Mouse (Mus musculus): ENCODE data around the gene Olfr319. TPM values are rescaled to one million over a fixed set of nuclear protein-coding genes. Genes with fewer than 3 reads are reported as not detected.
"Not testable (repeated sequence)": the region's sequence is repeated elsewhere in the genome, so short reads cannot be mapped to it uniquely, and the experiment has no call there.

The Olfr319 gene
- total RNA-seq (2021), result not detected

DNA sequence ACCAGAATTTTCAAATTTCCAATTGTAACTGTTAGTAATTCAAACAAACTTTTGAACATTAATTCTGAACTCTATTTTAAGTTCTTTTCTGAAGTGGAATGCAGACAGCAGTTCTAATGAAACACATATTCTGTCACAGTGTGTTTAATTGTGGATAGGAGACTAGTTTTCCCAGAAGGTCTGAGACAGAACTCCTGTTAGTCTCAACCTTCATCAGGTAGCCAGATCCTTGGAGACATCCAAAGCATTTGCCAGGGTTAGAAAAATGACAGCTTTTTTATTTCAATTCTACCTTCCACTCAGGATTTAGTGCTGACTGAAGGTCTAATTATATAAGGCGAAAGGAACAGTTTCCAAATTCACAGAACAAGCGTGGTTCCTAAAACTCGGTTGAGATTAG is at the start of gene Olfr319:
Olfr319 (plus strand) TSS at position 301 of the 400 bp plus-strand sequence.
- intact Hi-C loops (cut with DNase I), result no loop called here
- no peak for DNase-seq (ENCODE audit: low spot score in 2 of 2)

DNA sequence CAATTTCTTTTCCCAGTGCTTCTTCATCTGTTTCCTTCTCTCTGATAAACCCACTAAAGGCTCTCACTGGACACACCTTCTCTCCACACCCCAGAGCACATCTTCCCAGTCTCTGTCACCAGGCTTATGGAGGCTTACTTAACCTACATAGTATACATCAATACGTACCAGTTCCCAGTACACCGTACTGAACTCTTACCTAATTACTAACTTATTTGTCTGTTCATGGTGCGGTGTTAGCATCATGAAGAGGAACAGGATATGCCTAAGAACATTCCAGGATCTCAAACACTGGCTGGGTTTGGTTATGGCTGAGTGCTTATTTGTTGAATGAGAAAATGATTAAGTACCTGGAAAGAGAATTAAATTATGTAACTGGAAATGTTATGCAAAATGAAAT is 43.8 kb upstream of the Olfr319 start:
- intact Hi-C loops (cut with DNase I), result no loop called here
- no peak for DNase-seq (ENCODE audit: low spot score in 2 of 2)

DNA sequence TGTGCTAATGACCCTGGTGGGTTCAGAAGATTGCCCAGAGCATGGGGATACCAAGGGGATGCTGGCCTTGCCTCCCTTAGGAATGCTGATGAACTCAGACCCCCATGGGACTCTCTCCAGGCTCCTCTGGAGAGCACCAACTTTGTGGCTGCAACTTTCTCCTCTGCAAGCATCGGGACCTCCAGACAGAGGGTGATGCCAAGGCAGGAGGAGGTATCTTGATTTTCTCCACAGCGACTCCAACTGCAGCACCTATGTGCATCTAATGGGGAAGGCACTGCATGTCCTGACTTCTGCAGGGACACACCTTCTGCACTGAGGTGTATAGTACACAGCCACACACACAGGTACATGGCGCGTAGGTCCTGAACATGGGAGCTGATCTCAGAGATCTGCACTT is 40.4 kb upstream of the Olfr319 start, which contains the start of gene Olfr322:
Olfr322 (plus strand) TSS at position 187 of the 400 bp plus-strand sequence.
- intact Hi-C loops (cut with DNase I), result no loop called here

DNA sequence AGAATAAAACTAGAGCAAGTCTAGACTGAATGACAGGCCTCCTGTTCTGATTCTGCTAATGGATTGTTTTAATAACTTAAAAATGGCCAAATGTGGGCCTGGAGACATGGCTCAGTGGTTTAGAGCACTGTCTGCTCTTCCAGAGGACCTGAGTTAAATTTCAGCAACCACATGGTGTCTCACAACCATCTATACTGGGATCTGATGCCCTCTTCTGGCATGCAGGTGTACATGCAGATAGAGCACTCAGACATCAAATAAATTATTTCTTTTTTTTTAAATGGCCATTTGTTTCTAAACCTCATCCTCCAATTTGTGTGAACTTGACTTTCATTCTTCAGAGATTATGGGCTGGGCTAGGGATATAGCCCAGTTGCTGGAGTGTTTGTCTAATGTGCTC is 29.7 kb upstream of the Olfr319 start:
- DNase-seq (ENCODE audit: low spot score in 2 of 2), result no peak
- intact Hi-C loops (cut with DNase I), result no loop called here

More for the DNA sequence above, 40.4 kb upstream of the Olfr319 start, which contains the start of gene Olfr322:
- no peak for DNase-seq (ENCODE audit: low spot score in 2 of 2)

DNA sequence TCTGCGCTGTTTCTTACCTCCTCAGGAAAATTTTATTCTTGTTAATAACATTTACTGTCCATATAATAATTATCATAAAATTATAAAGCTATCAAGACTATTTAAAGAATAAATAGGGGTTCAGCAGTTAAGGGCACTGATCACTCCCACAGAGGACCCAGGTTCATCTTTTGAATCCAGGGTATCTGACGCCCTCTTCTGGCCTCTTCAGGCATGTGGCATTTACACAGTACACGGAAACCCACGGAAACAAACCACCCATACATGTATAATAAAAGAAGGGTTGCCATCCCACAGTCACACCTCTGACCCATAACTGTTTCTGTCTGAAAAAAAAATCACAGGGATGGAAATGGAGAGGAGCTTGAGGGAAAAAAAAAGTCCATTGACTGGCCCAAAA is 27.1 kb upstream of the Olfr319 start:
- DNase-seq (ENCODE audit: low spot score in 2 of 2), result no peak
- intact Hi-C loops (cut with DNase I), result no loop called here

DNA sequence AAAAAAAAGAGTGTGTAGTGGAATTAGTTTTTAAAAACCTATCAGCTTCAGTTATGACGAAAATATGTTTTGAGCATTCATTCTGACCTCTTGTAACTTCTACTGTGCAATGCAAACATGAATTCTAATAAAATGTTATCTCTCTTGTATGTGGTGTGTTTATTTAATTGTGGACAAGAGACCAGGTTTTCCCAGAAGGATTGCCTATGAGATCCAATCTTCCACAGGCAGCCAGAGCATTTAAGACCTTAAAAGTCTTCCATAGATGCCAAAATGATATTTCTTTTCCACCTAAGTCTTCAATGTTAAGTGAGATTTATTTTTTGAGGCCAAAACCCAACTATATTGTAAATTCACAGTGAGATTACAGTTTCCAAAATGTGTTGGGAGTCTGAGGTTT is 18.2 kb upstream of the Olfr319 start, which contains the start of gene Olfr320:
Olfr320 (plus strand) TSS at position 301 of the 400 bp plus-strand sequence.
- intact Hi-C loops (cut with DNase I), result no loop called here
- no peak for DNase-seq (ENCODE audit: low spot score in 2 of 2)

DNA sequence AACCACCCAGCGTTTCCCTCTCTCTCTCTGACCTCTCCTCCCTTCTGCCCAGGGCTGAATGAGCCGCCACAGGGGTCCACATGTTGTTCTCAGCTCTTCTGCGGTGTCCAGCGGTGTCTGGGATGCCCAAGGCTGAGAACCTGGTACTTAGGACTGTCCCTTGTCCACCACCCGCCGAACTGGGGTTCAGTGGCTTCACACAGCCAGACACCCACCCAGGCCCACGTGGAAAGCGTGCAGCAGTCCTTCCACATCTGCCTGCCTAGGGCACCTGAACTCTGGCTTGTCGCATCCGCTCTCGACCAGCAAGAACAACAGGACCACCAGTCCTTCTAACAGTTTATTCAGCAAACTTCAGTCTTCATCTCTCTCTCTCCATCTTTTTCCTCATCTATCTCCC is 10.1 kb downstream of the Olfr319 start:
- DNase-seq (ENCODE audit: low spot score in 2 of 2), result no peak
- intact Hi-C loops (cut with DNase I), result no loop called here

DNA sequence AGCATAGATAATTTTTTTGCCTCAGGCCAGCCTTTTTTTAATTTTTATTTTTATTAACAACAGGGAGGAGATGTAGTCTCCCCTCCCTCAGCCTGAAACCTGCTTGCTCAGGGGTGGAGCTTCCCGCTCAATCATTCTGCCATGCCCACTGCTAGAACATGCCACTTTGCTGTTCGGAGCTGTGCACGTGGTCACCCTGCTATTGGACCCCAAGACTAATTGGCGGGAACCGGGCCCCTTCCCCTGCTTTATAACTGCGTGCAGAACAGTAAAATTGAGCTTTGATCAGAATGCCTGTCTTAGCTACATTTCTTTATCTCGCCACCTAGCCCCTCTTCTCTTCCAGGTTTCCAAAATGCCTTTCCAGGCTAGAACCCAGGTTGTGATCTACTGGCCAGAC is 18.8 kb downstream of the Olfr319 start:
- intact Hi-C loops (cut with DNase I); DNase-seq (ENCODE audit: low spot score in 2 of 2): not testable (repeated sequence)

DNA sequence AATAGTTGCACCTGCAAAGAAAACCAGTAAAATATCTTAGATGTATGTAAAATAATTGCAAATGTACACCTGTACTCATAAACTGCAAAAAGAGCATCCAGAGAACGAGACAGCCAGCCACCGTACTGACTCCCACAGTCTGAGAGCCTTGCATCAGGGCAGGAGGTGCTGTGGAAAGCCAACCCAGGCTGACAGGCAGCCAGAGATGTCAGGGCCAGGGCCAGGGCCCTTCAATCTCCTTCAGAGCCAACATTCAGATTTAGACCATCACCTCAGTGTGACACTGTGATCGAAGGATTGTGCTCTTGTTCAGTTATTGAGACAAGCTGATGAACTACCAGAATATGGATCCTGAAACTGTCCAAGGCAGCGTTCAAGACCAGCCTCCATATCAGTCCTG is 20.7 kb downstream of the Olfr319 start:
- intact Hi-C loops (cut with DNase I), result no loop called here
- DNase-seq (ENCODE audit: low spot score in 2 of 2), result no peak

DNA sequence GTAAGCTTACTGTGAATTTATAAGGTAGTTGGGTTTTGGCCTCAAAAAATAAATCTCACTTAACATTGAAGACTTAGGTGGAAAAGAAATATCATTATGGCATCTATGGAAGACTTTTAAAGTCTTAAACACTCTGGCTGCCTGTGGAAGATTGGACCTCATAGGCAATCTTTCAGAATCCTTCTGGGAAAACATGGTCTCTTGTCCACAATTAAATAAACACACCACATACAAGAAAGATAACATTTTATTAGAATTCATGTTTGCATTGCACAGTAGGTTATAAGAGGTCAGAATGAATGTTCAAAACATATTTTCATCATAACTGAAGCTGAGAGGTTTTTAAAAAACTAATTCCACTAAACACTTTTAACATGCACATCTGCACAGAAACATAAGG is 25.0 kb downstream of the Olfr319 start, which contains the start of gene Olfr318:
Olfr318 (minus strand) TSS at position 101 of the 400 bp plus-strand sequence.
- DNase-seq (ENCODE audit: low spot score in 2 of 2), result no peak
- intact Hi-C loops (cut with DNase I), result no loop called here

DNA sequence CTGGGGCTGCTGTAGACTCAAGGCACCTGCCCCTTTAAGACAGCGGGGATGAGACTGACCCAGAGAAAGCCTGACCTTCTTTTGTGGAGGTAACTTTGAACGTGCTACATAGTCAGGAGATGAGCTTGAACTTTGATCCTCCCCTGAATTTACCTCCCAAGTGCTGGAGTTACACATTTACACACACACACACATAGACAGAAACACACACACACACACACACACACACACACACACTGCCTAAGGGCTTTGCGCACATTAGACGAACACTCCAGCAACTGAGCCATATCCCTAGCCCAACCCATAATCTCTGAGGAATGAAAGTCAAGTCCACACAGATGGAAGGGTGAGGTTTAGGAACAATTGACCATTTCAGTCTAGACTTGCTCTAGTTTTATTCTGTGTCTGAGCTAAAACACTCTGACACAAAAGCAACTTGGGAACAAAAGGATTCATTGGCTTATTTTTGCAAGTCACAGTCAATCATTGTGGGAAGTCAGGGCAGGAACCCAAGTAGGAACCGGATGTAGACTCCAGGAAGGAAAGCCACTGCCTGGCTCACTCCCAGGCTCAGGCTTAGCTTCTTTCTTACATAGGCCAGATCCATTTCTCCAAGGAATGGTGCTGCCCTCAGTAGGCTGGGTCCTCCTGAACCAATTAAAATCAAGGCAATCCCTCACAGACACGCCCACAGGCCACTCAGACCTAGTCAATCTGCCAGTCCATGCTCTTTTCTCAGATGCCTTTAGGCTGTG is 29.1 kb downstream of the Olfr319 start:
- intact Hi-C loops (cut with DNase I), result not testable (repeated sequence)

DNA sequence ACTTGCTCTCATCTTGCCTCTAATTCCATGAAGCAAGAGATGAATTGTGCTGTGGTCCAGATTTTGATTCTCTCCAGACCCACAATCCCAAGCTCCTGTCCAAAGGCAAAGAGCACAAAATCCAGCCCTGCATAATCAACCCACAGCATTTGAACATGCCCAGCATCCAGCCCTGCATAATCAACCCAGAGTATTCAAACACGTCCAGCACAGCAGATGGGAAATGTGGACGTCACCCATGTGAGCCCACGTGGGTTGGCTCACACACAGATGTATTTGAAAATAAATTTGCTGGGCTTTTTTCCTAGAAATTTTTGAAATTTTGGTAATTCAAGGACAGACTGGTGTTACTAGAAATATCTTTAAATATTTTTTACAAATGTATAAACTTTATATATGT is 34.4 kb downstream of the Olfr319 start:
- intact Hi-C loops (cut with DNase I), result no loop called here

More for the DNA sequence above, 29.1 kb downstream of the Olfr319 start:
- not testable (repeated sequence) for DNase-seq (ENCODE audit: low spot score in 2 of 2)

DNA sequence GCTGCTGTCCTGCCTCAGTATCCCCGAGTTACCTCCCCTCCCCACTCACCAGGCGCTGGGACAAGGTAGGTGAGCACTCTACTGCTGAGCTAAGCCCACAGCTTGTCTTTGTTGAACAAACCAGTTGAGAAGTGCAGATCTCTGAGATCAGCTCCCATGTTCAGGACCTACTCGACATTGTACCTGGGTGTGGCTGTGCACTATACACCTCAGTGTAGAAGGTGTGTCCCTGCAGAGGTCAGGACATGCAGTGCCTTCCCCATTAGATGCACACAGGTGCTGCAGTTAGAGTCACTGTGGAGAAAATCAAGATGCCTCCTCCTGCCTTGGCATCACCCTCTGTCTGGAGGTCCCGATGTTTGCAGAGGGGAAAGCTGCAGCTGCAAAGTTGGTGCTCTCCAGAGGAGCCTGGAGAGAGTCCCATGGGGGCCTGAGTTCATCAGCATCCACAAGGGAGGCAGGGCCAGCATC is 39.9 kb downstream of the Olfr319 start, which contains the start of gene Olfr317:
Olfr317 (minus strand) TSS at position 421 of the 471 bp plus-strand sequence.
- intact Hi-C loops (cut with DNase I), result no loop called here
- no peak for DNase-seq (ENCODE audit: low spot score in 2 of 2)

More for the DNA sequence above, 34.4 kb downstream of the Olfr319 start:
- peak; percentile 19 to 42 for DNase-seq (ENCODE audit: low spot score in 2 of 2)

DNA sequence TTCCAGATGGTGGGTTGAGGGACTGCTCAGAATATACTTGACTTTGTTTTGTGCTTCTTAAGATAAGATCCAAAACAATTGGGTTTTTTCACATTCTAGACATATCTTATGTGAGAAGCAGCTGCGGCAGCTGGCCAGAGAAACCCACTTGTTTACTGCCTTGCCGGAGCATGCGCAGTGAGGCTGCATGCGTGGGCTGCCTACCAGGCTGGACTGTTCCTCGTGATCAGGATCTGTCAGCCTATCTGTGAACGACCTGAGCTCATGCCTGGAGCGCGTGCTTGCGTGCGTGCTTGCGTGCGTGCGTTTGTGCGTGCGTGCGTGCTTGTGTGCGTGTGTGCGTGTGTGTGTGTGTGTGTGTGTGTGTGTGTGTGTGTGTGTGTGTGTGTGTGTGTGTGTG is 52.1 kb downstream of the Olfr319 start:
- peak; percentile 35 to 55 for DNase-seq (ENCODE audit: low spot score in 2 of 2)
- intact Hi-C loops (cut with DNase I), result not testable (repeated sequence)

DNA sequence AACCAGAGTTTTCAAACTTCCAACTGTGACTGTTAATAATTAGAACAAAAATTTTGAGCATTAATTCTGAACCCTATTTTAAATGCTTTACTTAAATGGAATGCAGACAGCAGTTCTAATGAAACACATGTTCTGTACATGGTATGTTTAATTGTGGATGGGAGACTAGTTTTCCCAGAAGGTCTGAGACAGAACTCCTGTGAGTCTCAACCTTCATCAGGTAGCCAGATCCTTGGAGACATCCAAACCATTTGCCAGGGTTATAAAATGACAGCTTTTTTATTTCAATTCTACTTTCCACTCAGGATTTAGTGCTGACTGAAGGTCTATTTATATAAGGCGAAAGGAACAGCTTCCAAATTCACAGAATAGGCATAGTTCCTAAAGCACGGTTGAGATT is 53.5 kb downstream of the Olfr319 start, which contains the start of gene Olfr316:
Olfr316 (plus strand) TSS at position 301 of the 400 bp plus-strand sequence.
- no peak for DNase-seq (ENCODE audit: low spot score in 2 of 2)

More for the DNA sequence above, 53.5 kb downstream of the Olfr319 start, which contains the start of gene Olfr316:
- intact Hi-C loops (cut with DNase I), result no loop called here

Other genes starting within 250 kb of the Olfr319 start
- gene Lypd9, start 246.2 kb upstream of the Olfr319 start, total RNA-seq (2021), result not detected
- not detected for gene Olfr30, start 236.9 kb upstream of the Olfr319 start, total RNA-seq (2021)
- gene Olfr332, start 206.6 kb upstream of the Olfr319 start, total RNA-seq (2021), result not detected
- gene Olfr331, start 196.6 kb upstream of the Olfr319 start, total RNA-seq (2021), result not detected
- not detected for gene Olfr330, start 164.3 kb upstream of the Olfr319 start, total RNA-seq (2021)
- not detected for gene Olfr329-ps, start 152.7 kb upstream of the Olfr319 start, total RNA-seq (2021)
- gene Olfr328, start 143.5 kb upstream of the Olfr319 start, total RNA-seq (2021), result under 1 TPM in 1 of 2 experiments, not detected in 1; 0.10 TPM
- not detected for gene Olfr224, start 128.6 kb upstream of the Olfr319 start, total RNA-seq (2021)
- gene Olfr325, start 121.4 kb upstream of the Olfr319 start, total RNA-seq (2021), result not detected
- not detected for gene Olfr324, start 104.0 kb upstream of the Olfr319 start, total RNA-seq (2021)
- gene 2210407C18Rik, start 83.1 kb upstream of the Olfr319 start, total RNA-seq (2021), result not detected
- not detected for gene Olfr323, start 68.7 kb upstream of the Olfr319 start, total RNA-seq (2021)
- gene Trim58, start 58.7 kb upstream of the Olfr319 start, total RNA-seq (2021), result not detected
- gene Olfr322, start 40.4 kb upstream of the Olfr319 start, total RNA-seq (2021), result not detected
- gene Olfr320, start 18.1 kb upstream of the Olfr319 start, total RNA-seq (2021), result not detected
- under 1 TPM in 1 of 2 experiments, not detected in 1; 0.11 TPM for gene Olfr318, start 24.9 kb downstream of the Olfr319 start, total RNA-seq (2021)
- not detected for gene Olfr317, start 40.0 kb downstream of the Olfr319 start, total RNA-seq (2021)
- gene Olfr316, start 53.6 kb downstream of the Olfr319 start, total RNA-seq (2021), result 1 to 10 TPM in 1 of 2 experiments, under 1 TPM in 1; 0.79 to 1.0 TPM
- not detected for gene Olfr315, start 74.0 kb downstream of the Olfr319 start, total RNA-seq (2021)
- not detected for gene Olfr314, start 83.8 kb downstream of the Olfr319 start, total RNA-seq (2021)
- 1 to 10 TPM; 2.2 to 2.9 TPM for gene Fam183b, start 102.8 kb downstream of the Olfr319 start, total RNA-seq (2021)
- not detected for gene Olfr313, start 115.8 kb downstream of the Olfr319 start, total RNA-seq (2021)
- gene Olfr312, start 130.1 kb downstream of the Olfr319 start, total RNA-seq (2021), result not detected
- not detected for gene Olfr311, start 140.1 kb downstream of the Olfr319 start, total RNA-seq (2021)
- gene Gm12258, start 148.0 kb downstream of the Olfr319 start, total RNA-seq (2021), result 10 to 100 TPM; 17.0 to 24.1 TPM
- 10 to 100 TPM in 1 of 2 experiments, 1 to 10 TPM in 1; 9.6 to 10.9 TPM for gene 2810021J22Rik, start 168.1 kb downstream of the Olfr319 start, total RNA-seq (2021)
- 10 to 100 TPM in 1 of 2 experiments, 1 to 10 TPM in 1; 8.2 to 10.4 TPM for gene Zfp39, start 205.1 kb downstream of the Olfr319 start, total RNA-seq (2021)
- not detected for gene Btnl10, start 218.7 kb downstream of the Olfr319 start, total RNA-seq (2021)
- 100 to 1,000 TPM; 450 to 542 TPM for gene Rnf187, start 239.8 kb downstream of the Olfr319 start, total RNA-seq (2021)
- 100 to 1,000 TPM; 103 to 124 TPM for gene Hist3h2ba, start 249.8 kb downstream of the Olfr319 start, total RNA-seq (2021)